Mouse (Mus musculus) layer of hippocampus, postnatal 25 days (tissue): ENCODE data around the gene Wiz. TPM values are rescaled to one million over a fixed set of nuclear protein-coding genes. Genes with fewer than 3 reads are reported as not detected.

Source experiments
- DNase-seq, 2 experiments: peaks; one replicate each; pipeline ENCODE4 v3.0.0; 2022; ENCODE audit warnings: mixed read lengths in 2 of 2, low spot score in 1 of 2; ENCODE audit errors: extremely low spot score in 1 of 2
- total RNA-seq, 2 experiments: library from RNA; stranded (reverse); gene quantifications; 2 replicates each; pipeline ENCODE4 v1.2.3; 2021

Gene Wiz
- total RNA-seq, 2 experiments from 2014 or later = 48.3 to 57.7 TPM

GRCm38 (mm10) chr17:32351269-32351668 lies 38.0 kb downstream of the Wiz start:
- DNase-seq = no peak

GRCm38 (mm10) chr17:32350382-32350983 lies 38.8 kb downstream of the Wiz start, which contains the start of gene Akap8l:
TSS of gene Akap8l (minus strand) at chr17:32350607.
- DNase-seq = peak; percentile 87 to 90

- no peak for DNase-seq
These were observed 39.3 kb downstream of the Wiz start for GRCm38 (mm10) chr17:32349851-32350381.

GRCm38 (mm10) chr17:32349037-32349732 lies 40.1 kb downstream of the Wiz start:
- no peak for DNase-seq

GRCm38 (mm10) chr17:32348406-32348805 lies 40.8 kb downstream of the Wiz start:
- no peak for DNase-seq

- no peak for DNase-seq
These were observed 48.1 kb downstream of the Wiz start for GRCm38 (mm10) chr17:32341102-32341501.

GRCm38 (mm10) chr17:32340110-32340509 lies 49.1 kb downstream of the Wiz start:
- no peak for DNase-seq

- DNase-seq = no peak
These were observed 53.4 kb downstream of the Wiz start for GRCm38 (mm10) chr17:32335869-32336268.

GRCm38 (mm10) chr17:32334921-32335320 lies 54.3 kb downstream of the Wiz start:
- DNase-seq = no peak

GRCm38 (mm10) chr17:32333675-32334303 lies 55.5 kb downstream of the Wiz start:
- no peak for DNase-seq

- DNase-seq = no peak
These were observed 61.7 kb downstream of the Wiz start for GRCm38 (mm10) chr17:32327501-32327900.

GRCm38 (mm10) chr17:32322809-32323208 lies 66.4 kb downstream of the Wiz start:
- DNase-seq = no peak

GRCm38 (mm10) chr17:32321836-32322235 lies 67.4 kb downstream of the Wiz start:
- no peak for DNase-seq

GRCm38 (mm10) chr17:32321390-32321734 lies 67.9 kb downstream of the Wiz start:
- no peak for DNase-seq

- peak; percentile 92 to 96 for DNase-seq
These were observed 68.4 kb downstream of the Wiz start, which contains the start of gene Akap8 for GRCm38 (mm10) chr17:32320597-32321389. TSS of gene Akap8 (minus strand) at chr17:32321238.

GRCm38 (mm10) chr17:32319950-32320349 lies 69.3 kb downstream of the Wiz start:
- DNase-seq = no peak

GRCm38 (mm10) chr17:32317708-32318107 lies 71.5 kb downstream of the Wiz start:
- DNase-seq = no peak

- DNase-seq = no peak
These were observed 72.2 kb downstream of the Wiz start for GRCm38 (mm10) chr17:32317032-32317431.

- no peak for DNase-seq
These were observed 73.7 kb downstream of the Wiz start for GRCm38 (mm10) chr17:32315560-32315959.

GRCm38 (mm10) chr17:32313892-32314291 lies 75.3 kb downstream of the Wiz start:
- no peak for DNase-seq

GRCm38 (mm10) chr17:32312801-32313200 lies 76.4 kb downstream of the Wiz start:
- DNase-seq = no peak
